Mouse (Mus musculus): ENCODE results near the gene Gm42791. TPM values are rescaled to one million over a fixed set of nuclear protein-coding genes. Genes with fewer than 3 reads are reported as not detected.

Gene Gm42791
- total and polyA plus RNA-seq, 2 experiments from 2014 or later: 5.7 TPM; not detected in 1

DNA sequence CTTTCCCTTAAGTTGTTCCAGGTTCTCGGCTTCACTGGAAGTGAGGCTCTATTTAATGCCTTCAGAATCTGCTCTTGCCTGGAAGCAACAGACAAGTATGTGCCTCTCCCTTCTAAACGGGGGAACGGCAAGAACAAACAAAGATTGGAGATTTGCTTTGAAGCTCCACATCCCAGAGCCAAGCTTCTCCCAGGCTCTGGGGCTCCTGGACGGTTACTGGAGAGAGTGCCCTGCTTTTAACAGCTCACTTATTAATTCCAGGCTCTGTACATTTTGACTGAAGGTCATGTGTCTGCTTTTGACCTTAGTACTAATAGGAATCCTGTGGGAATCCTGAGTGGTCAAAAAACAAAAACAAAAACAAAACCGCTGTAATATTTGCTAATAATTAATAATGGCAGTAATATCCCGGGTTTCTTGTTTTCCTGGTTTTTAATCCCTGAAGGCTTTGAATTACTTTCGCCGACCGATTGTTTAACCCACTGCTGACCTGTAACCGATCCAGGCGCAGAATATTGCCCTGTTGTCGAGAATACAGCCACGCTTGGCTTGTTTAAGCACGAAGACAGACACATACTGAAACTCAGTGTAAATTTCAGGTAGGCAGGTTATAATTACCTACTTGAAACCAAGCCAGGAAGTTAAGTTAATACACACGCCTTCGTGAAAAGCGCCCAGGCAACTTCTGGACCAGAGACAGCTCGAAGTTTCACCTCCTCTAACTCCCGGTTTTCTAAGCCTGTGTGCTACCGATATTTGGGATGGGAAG is 7.3 kb upstream of the Gm42791 start:
- TF ChIP-seq CTCF (IDR thresholded peaks at IDR 0.05; ENCODE audit: low read depth): no peak
- H3K36me3 ChIP-seq (ENCODE audit: insufficient read depth): no peaks in the 10 kb centered on the region
- H3K4me2 ChIP-seq (ENCODE audit: low read depth): no peak overlapping the region
- no peaks in the 10 kb centered on the region for H3K27me3 ChIP-seq (ENCODE audit: insufficient read depth, low read length)
- H3K4me1 ChIP-seq (ENCODE audit: insufficient read depth): peaks cover 4% of the 10 kb centered on the region; the same call in 1 of the 2 replicates
- DNase-seq (no peak), ATAC-seq (no peak)
- no peak overlapping the region for H3K27ac ChIP-seq (ENCODE audit: low read depth, low read length)
- no peak overlapping the region for H3K4me3 ChIP-seq (ENCODE audit: low read depth, low read length)
- no peak overlapping the region for H3K9ac ChIP-seq
- WGBS: 66% methylated on average over 20 of the region's 20 CpGs
- no peaks in the 10 kb centered on the region for H3K9me3 ChIP-seq (ENCODE audit: low read length)

DNA sequence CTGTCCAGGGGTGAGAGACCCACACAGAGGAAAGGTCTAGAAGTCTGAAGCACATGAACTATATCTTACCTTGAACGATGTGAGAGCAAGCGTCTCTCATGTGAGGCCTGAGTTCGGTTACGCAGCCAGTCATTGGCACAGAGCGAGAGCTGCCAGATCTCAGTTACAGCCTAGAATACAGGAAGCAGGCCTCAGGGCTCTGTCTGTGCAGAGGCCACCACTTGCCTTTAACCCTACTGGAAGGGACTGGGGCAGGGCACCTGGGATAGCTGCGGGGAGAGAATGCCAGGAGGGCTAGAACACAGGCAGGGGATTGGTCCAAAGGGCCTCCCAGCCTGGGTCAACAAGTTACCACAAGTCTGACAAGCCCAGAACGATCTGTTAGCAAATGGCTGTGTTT is 4.9 kb upstream of the Gm42791 start:
- H3K4me3 ChIP-seq (ENCODE audit: low read depth, low read length): no peak overlapping the region
- no peak for TF ChIP-seq CTCF (IDR thresholded peaks at IDR 0.05; ENCODE audit: low read depth)
- WGBS: 88% methylated on average over 7 of the region's 7 CpGs
- ATAC-seq (no peak), DNase-seq (no peak)
- no peak overlapping the region for H3K27ac ChIP-seq (ENCODE audit: low read depth, low read length)
- no peaks in the 10 kb centered on the region for H3K27me3 ChIP-seq (ENCODE audit: insufficient read depth, low read length)
- H3K36me3 ChIP-seq (ENCODE audit: insufficient read depth): no peaks in the 10 kb centered on the region
- no peak overlapping the region for H3K4me2 ChIP-seq (ENCODE audit: low read depth)
- 0 out of 2 replicates have a peak, but pooled peaks cover 12% of the 10 kb centered on the region for H3K4me1 ChIP-seq (ENCODE audit: insufficient read depth)
- H3K9ac ChIP-seq: no peak overlapping the region
- H3K9me3 ChIP-seq (ENCODE audit: low read length): no peaks in the 10 kb centered on the region

DNA sequence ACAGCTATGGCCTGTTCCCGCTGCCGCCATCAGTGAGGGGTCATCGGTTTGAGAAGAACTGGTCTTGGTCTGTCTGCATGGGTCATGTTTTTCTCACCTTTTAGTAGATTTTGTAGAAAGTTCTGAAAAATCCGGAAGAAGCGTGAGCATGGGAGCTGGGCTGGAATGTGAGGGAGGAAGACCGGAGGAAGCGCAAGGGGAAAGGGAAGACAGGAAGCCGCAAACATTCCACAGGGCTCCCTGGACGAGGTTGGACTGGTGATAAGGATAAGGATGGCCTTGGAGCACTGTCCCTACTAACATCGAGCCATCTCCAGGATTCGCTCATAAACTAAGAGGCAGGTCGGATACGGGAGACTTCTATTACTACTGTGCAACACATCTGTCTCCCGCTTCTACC is 3.6 kb upstream of the Gm42791 start:
- Histone ChIP-seq H3K27me3 (ENCODE audit: insufficient read depth, low read length) (no peaks in the 10 kb centered on the region), H3K27ac (ENCODE audit: low read depth, low read length) (no peak overlapping the region), H3K9ac (no peak overlapping the region), H3K4me1 (ENCODE audit: insufficient read depth) (peaks cover 12% of the 10 kb centered on the region; the same call in 1 of the 2 replicates), H3K4me2 (ENCODE audit: low read depth) (no peak overlapping the region), H3K9me3 (ENCODE audit: low read length) (no peaks in the 10 kb centered on the region), H3K4me3 (ENCODE audit: low read depth, low read length) (no peak overlapping the region), H3K36me3 (ENCODE audit: insufficient read depth) (no peaks in the 10 kb centered on the region)
- no peak for ATAC-seq
- no peak for TF ChIP-seq CTCF (IDR thresholded peaks at IDR 0.05; ENCODE audit: low read depth)
- no peak for DNase-seq
- WGBS: 92% methylated on average over 14 of the region's 14 CpGs

DNA sequence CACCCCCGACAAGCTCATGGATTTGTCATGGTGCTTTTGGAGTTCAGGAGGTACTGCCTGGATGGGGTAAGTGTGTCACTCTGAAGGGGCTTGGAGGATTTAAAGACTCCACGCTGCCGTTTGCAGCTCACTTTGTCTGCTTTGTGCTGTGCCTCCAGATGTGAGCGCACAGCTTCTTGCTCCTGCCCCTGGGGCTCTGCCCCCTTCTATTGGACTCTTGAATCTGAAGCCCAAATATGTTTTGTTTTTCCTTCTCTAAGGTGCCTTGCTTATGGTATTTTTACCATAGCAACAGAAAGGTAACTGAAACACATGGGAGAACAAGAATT is 1.7 kb upstream of the Gm42791 start:
- Histone ChIP-seq H3K9me3 (ENCODE audit: low read length) (no peaks in the 10 kb centered on the region), H3K9ac (no peak overlapping the region), H3K27me3 (ENCODE audit: insufficient read depth, low read length) (no peaks in the 10 kb centered on the region), H3K27ac (ENCODE audit: low read depth, low read length) (no peak overlapping the region), H3K36me3 (ENCODE audit: insufficient read depth) (no peaks in the 10 kb centered on the region), H3K4me1 (ENCODE audit: insufficient read depth) (peaks cover 12% of the 10 kb centered on the region; the same call in 1 of the 2 replicates), H3K4me3 (ENCODE audit: low read depth, low read length) (no peak overlapping the region), H3K4me2 (ENCODE audit: low read depth) (no peak overlapping the region)
- TF ChIP-seq CTCF (IDR thresholded peaks at IDR 0.05; ENCODE audit: low read depth): no peak
- ATAC-seq (no peak), DNase-seq (no peak)
- WGBS: 61% methylated on average over 4 of the region's 4 CpGs

DNA sequence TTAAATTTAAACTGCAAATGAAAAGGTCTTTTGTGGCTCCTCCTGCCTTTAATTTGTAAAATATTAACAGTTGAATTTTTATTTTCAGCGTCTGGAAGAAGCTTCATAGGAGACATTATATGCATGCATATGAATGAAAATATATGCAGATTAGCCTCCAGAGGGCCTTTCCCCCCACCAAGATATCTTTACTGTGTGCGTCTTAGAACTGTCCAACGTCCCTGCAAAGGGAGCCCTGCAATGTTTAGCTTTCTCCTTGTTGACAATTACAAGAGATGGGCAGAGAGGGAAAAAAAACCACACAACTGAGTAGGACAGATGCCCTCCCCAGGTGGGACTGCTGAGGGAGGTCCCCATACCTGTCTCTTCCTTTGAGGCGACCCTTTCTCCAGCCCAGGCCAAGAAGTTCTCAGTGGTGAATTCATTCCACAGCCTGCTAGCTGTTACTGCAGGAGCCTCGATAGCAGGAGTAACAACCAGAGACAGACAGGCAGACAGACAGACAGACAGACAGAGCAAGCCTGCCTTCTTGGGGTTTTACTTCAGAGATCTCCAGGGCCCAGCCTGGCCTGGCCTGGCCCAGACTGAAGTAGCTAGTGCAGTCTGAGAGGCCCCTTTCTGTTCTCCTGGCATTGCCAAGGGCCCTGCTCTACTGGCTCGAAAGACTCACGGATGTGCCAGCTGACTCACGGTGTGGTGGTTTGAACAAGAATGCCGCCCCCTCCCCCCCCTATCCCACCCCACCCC is 1.2 kb upstream of the Gm42791 start:
- no peaks in the 10 kb centered on the region for H3K9me3 ChIP-seq (ENCODE audit: low read length)
- no peaks in the 10 kb centered on the region for H3K36me3 ChIP-seq (ENCODE audit: insufficient read depth)
- TF ChIP-seq CTCF (IDR thresholded peaks at IDR 0.05; ENCODE audit: low read depth): peak; percentile 10; the same call in 1 of the 2 replicates
- ATAC-seq (no peak), DNase-seq (no peak)
- H3K4me2 ChIP-seq (ENCODE audit: low read depth): no peak overlapping the region
- H3K9ac ChIP-seq: no peak overlapping the region
- H3K27ac ChIP-seq (ENCODE audit: low read depth, low read length): no peak overlapping the region
- no peak overlapping the region for H3K4me3 ChIP-seq (ENCODE audit: low read depth, low read length)
- H3K27me3 ChIP-seq (ENCODE audit: insufficient read depth, low read length): no peaks in the 10 kb centered on the region
- 44% methylated on average over 9 of the region's 9 CpGs for WGBS
- peaks cover 12% of the 10 kb centered on the region; the same call in 1 of the 2 replicates for H3K4me1 ChIP-seq (ENCODE audit: insufficient read depth)

DNA sequence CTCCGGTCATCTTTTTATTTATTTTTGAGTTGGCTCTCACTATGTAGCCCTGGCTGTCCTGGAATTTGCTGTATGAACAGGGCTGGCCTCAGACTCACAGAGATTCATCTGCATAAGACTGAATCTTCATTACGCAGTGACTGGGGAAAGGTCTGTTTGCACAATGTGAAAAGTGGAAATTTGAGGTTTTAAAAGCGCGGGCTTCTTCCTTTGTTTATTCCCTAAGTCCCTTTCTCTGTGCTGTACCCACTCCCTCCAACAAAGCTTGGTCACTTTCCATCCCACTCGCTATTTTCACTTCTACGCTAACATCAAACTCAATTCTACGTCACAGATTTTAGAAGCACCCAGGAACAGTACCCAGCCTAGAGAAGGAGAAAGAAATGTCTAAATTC is 639 bp downstream of the Gm42791 start:
- no peak for ATAC-seq
- Histone ChIP-seq H3K9ac (peak overlapping the region; percentile 54; the same call in 1 of the 2 replicates), H3K4me2 (ENCODE audit: low read depth) (peak overlapping the region; percentile 75)

DNA sequence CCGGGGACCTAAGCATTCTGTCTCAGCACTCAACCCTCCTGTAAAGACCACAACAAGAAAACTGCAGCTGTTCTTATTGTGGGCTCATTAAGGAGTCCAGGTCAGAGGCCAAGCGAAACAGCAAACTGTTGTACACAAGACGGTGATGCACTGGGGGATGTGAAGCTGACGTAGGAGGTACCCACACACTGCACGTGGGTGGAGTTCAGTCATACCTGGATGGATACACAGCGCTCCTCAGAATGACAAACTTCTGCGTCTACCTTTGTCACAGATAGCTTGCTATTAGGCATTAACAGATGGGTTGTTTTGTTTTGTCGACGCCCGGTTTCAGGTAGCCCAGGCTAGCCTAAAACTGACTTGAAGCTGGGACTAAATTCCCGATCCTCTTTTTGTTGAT is 2.3 kb downstream of the Gm42791 start:
- DNase-seq (no peak), ATAC-seq (no peak)
- no peak overlapping the region for H3K4me3 ChIP-seq (ENCODE audit: low read depth, low read length)
- peaks cover 12% of the 10 kb centered on the region; the same call in 1 of the 2 replicates for H3K4me1 ChIP-seq (ENCODE audit: insufficient read depth)
- 96% methylated on average over 11 of the region's 11 CpGs for WGBS
- no peaks in the 10 kb centered on the region for H3K27me3 ChIP-seq (ENCODE audit: insufficient read depth, low read length)
- H3K4me2 ChIP-seq (ENCODE audit: low read depth): no peak overlapping the region
- H3K9ac ChIP-seq: no peak overlapping the region
- no peaks in the 10 kb centered on the region for H3K36me3 ChIP-seq (ENCODE audit: insufficient read depth)
- no peak overlapping the region for H3K27ac ChIP-seq (ENCODE audit: low read depth, low read length)
- no peaks in the 10 kb centered on the region for H3K9me3 ChIP-seq (ENCODE audit: low read length)
- TF ChIP-seq CTCF (IDR thresholded peaks at IDR 0.05; ENCODE audit: low read depth): no peak

More for the DNA sequence above, 639 bp downstream of the Gm42791 start:
- H3K9me3 ChIP-seq (ENCODE audit: low read length): no peaks in the 10 kb centered on the region
- H3K4me3 ChIP-seq (ENCODE audit: low read depth, low read length): peak overlapping the region; percentile 42
- H3K27me3 ChIP-seq (ENCODE audit: insufficient read depth, low read length): no peaks in the 10 kb centered on the region
- peak overlapping the region; percentile 79 for H3K27ac ChIP-seq (ENCODE audit: low read depth, low read length)
- H3K36me3 ChIP-seq (ENCODE audit: insufficient read depth): no peaks in the 10 kb centered on the region
- TF ChIP-seq CTCF (IDR thresholded peaks at IDR 0.05; ENCODE audit: low read depth): no peak
- DNase-seq: no peak
- H3K4me1 ChIP-seq (ENCODE audit: insufficient read depth): peaks cover 12% of the 10 kb centered on the region; the same call in 1 of the 2 replicates
- WGBS: 40% methylated on average over 7 of the region's 7 CpGs

Measured in forebrain, postnatal 0 days (tissue).